Comparison of ENCODE assay signal across 16 mouse cellular contexts in genomic region chr3:102063273-102064120, GRCm38 (mm10). TPM values are rescaled to one million over a fixed set of nuclear protein-coding genes. Genes with fewer than 3 reads are reported as not detected.
DNase-seq lines count a peak whose midpoint lies in the region; ATAC-seq lines count a peak whose summit lies in the region.
"Had no signal": no experiment of that assay in that cellular context is flagged by ENCODE, and none has a peak within 500 bp of the region (broad histone marks: within the 10 kb centered on the region; RNA-seq: fewer than 3 reads in every experiment).

No protein-coding gene starts in this region.

- no peak overlapping the region for H3K4me2 ChIP-seq in heart, embryonic 15.5 days
- no peak overlapping the region for H3K4me2 ChIP-seq in lung, embryonic 16.5 days (ENCODE audit: low read depth, low read length)
- no peak overlapping the region for H3K4me2 ChIP-seq in intestine, embryonic 14.5 days (ENCODE audit: low read length)
- H3K4me2 ChIP-seq in stomach, embryonic 15.5 days: no peak overlapping the region
- H3K4me2 ChIP-seq: limb, embryonic 12.5 days; midbrain, embryonic 11.5 days had no signal

- peaks cover 40% of the 10 kb centered on the region for H3K4me1 ChIP-seq in heart, embryonic 15.5 days (replicated peaks)
- H3K4me1 ChIP-seq in lung, embryonic 16.5 days (replicated peaks; ENCODE audit: control insufficient read depth, insufficient read depth, low read length): peaks cover 5% of the 10 kb centered on the region
- 0 out of 2 replicates have a peak, but pooled peaks cover 3% of the 10 kb centered on the region for H3K4me1 ChIP-seq in intestine, embryonic 14.5 days (replicated peaks; ENCODE audit: control insufficient read depth, insufficient read depth, low read length)
- H3K4me1 ChIP-seq in stomach, embryonic 15.5 days: peaks cover 9% of the 10 kb centered on the region; the same call in 1 of the 2 replicates

- H3K27ac ChIP-seq in heart, embryonic 15.5 days: peak overlapping the region; percentile 45; the same call in 1 of the 2 replicates
- no peak overlapping the region for H3K27ac ChIP-seq in lung, embryonic 16.5 days (ENCODE audit: low read length)
- no peak overlapping the region for H3K27ac ChIP-seq in intestine, embryonic 14.5 days (ENCODE audit: low read depth)
- no peak overlapping the region for H3K27ac ChIP-seq in stomach, embryonic 15.5 days
- H3K27ac ChIP-seq: limb, embryonic 12.5 days had no signal

- WGBS in heart, embryonic 15.5 days: 70% methylated on average over 10 of the region's 10 CpGs
- 64% methylated on average over 10 of the region's 10 CpGs for WGBS in lung, embryonic 16.5 days
- WGBS in intestine, embryonic 14.5 days: 64% methylated on average over 10 of the region's 10 CpGs
- WGBS in stomach, embryonic 15.5 days: 69% methylated on average over 10 of the region's 10 CpGs

- no peak overlapping the region for H3K9ac ChIP-seq in heart, embryonic 15.5 days
- no peak overlapping the region for H3K9ac ChIP-seq in lung, embryonic 16.5 days (ENCODE audit: low read length)
- H3K9ac ChIP-seq in intestine, embryonic 14.5 days (ENCODE audit: low read length): no peak overlapping the region
- H3K9ac ChIP-seq in stomach, embryonic 15.5 days: no peak overlapping the region
- H3K9ac ChIP-seq: limb, embryonic 12.5 days had no signal

- no peaks in the 10 kb centered on the region for H3K36me3 ChIP-seq in heart, embryonic 15.5 days
- no peaks in the 10 kb centered on the region for H3K36me3 ChIP-seq in lung, embryonic 16.5 days (ENCODE audit: control insufficient read depth, insufficient read depth, low read length)
- no peaks in the 10 kb centered on the region for H3K36me3 ChIP-seq in intestine, embryonic 14.5 days (ENCODE audit: control insufficient read depth, insufficient read depth, low read length)
- no peaks in the 10 kb centered on the region for H3K36me3 ChIP-seq in stomach, embryonic 15.5 days
- H3K36me3 ChIP-seq: limb, embryonic 12.5 days had no signal

- no peak overlapping the region for H3K4me3 ChIP-seq in heart, embryonic 15.5 days
- no peak overlapping the region for H3K4me3 ChIP-seq in lung, embryonic 16.5 days (ENCODE audit: low read length)
- no peak overlapping the region for H3K4me3 ChIP-seq in intestine, embryonic 14.5 days (ENCODE audit: low read depth, low read length)
- no peak overlapping the region for H3K4me3 ChIP-seq in stomach, embryonic 15.5 days (replicated peaks)
- H3K4me3 ChIP-seq: limb, embryonic 12.5 days had no signal

- DNase-seq in heart, adult 8-10 months (ENCODE audit: low spot score): no peak
- DNase-seq in lung, postnatal 4 days: no peak
- DNase-seq in intestine, embryonic 14.5 days (ENCODE audit: low spot score): no peak
- DNase-seq in cerebellum, postnatal 4 days (ENCODE audit: low spot score in 2 of 2): no peak
- DNase-seq in thymus, postnatal 10 days (ENCODE audit: low spot score in 2 of 2): no peak
- DNase-seq: adrenal gland, postnatal 10 days; cerebellum, postnatal 36 days; right cerebral cortex, postnatal 25 days had no signal

- H3K27me3 ChIP-seq in heart, embryonic 15.5 days: no peaks in the 10 kb centered on the region
- H3K27me3 ChIP-seq in lung, embryonic 16.5 days (ENCODE audit: control insufficient read depth, insufficient read depth, low read depth, low read length): no peaks in the 10 kb centered on the region
- H3K27me3 ChIP-seq in intestine, embryonic 14.5 days (replicated peaks; ENCODE audit: control insufficient read depth, insufficient read depth, low read length): no peaks in the 10 kb centered on the region
- H3K27me3 ChIP-seq in stomach, embryonic 15.5 days (replicated peaks): no peaks in the 10 kb centered on the region
- H3K27me3 ChIP-seq: limb, embryonic 12.5 days had no signal

- ATAC-seq in heart, embryonic 15.5 days (replicated peaks; ENCODE audit: insufficient number of reproducible peaks, insufficient read depth, low FRiP score, low read depth): no peak
- 0 out of 2 replicates have a peak, but pooled peaks have one; percentile 12 for ATAC-seq in lung, embryonic 16.5 days (ENCODE audit: low read depth)
- peak; percentile 88 for ATAC-seq in intestine, embryonic 14.5 days (replicated peaks; ENCODE audit: low FRiP score, low TSS enrichment, low read depth)
- ATAC-seq in stomach, embryonic 15.5 days (ENCODE audit: insufficient read depth, low FRiP score, low read depth): peak; percentile 65; the same call in 1 of the 2 replicates
- ATAC-seq: lung, postnatal 0 days had no signal

- no peaks in the 10 kb centered on the region for H3K9me3 ChIP-seq in heart, embryonic 15.5 days (replicated peaks)
- no peaks in the 10 kb centered on the region for H3K9me3 ChIP-seq in lung, embryonic 16.5 days (ENCODE audit: control insufficient read depth, low read length)
- H3K9me3 ChIP-seq in intestine, embryonic 14.5 days (ENCODE audit: control insufficient read depth, low read length): no peaks in the 10 kb centered on the region
- no peaks in the 10 kb centered on the region for H3K9me3 ChIP-seq in stomach, embryonic 15.5 days
- H3K9me3 ChIP-seq: limb, embryonic 12.5 days had no signal

RNA-seq across cellular contexts. Expression of gene Casq2, which starts 22.7 kb away (rescaled TPM):
- polyA plus RNA-seq in heart, embryonic 15.5 days (2015; fragmentation: Nextera tagmentation; extraction: Ambion mirVana): 489 and 565 TPM in 2 replicates
- total RNA-seq in heart, adult 8-10 months (2022): 1,000 to 10,000 TPM in 1 of 4 experiments, 100 to 1,000 TPM in 3; 901 to 1,105 (median 935) TPM
- polyA plus RNA-seq in lung, embryonic 16.5 days (2015; fragmentation: Nextera tagmentation; extraction: Ambion mirVana): 15.5 and 19.0 TPM in 2 replicates
- polyA plus RNA-seq in intestine, embryonic 14.5 days (2014; fragmentation: Nextera tagmentation; extraction: Ambion mirVana): 0.42 and 0.66 TPM in 2 replicates
- 1.7 and 3.5 TPM in 2 replicates for polyA plus RNA-seq in stomach, embryonic 15.5 days (2015; fragmentation: Nextera tagmentation; extraction: Ambion mirVana)
- total RNA-seq: hematopoietic stem cell, adult 5-6 weeks had no signal
- polyA plus RNA-seq: midbrain, embryonic 11.5 days had no signal

RNA-seq across cellular contexts. Expression of gene Nhlh2, which starts 53.6 kb away (rescaled TPM):
- 0.15 TPM in 1 of 2 replicates, not detected in the other for polyA plus RNA-seq in heart, embryonic 15.5 days (2015; fragmentation: Nextera tagmentation; extraction: Ambion mirVana)
- not detected for total RNA-seq in heart, adult 8-10 months (2022)
- polyA plus RNA-seq in lung, embryonic 16.5 days (2015; fragmentation: Nextera tagmentation; extraction: Ambion mirVana): not detected in 2 replicates
- 0.08 TPM in 1 of 2 replicates, not detected in the other for polyA plus RNA-seq in intestine, embryonic 14.5 days (2014; fragmentation: Nextera tagmentation; extraction: Ambion mirVana)
- 0.05 and 0.10 TPM in 2 replicates for polyA plus RNA-seq in stomach, embryonic 15.5 days (2015; fragmentation: Nextera tagmentation; extraction: Ambion mirVana)
- total RNA-seq: hematopoietic stem cell, adult 5-6 weeks had no signal
- polyA plus RNA-seq: lung, postnatal 0 days; stomach, embryonic 14.5 days had no signal

Comparison
In these comparisons a context has a peak if more than half of its experiments do, and no peak if none do; other contexts are left out.
1. RNA of gene Casq2, which starts 22.7 kb away (polyA plus RNA-seq): 489 to 565 TPM in heart, embryonic 15.5 days; 15.5 to 19.0 TPM in lung, embryonic 16.5 days, 1.7 to 3.5 TPM in stomach, embryonic 15.5 days and 0.42 to 0.66 TPM in intestine, embryonic 14.5 days; every median in the first group is over 10 times any median in the second.